Mouse (Mus musculus): ENCODE measurements around the gene Fam83e. TPM values are rescaled to one million over a fixed set of nuclear protein-coding genes. Genes with fewer than 3 reads are reported as not detected.

Gene Fam83e
- total RNA-seq, 1 experiment from 2014 or later = 0.79 TPM

DNA sequence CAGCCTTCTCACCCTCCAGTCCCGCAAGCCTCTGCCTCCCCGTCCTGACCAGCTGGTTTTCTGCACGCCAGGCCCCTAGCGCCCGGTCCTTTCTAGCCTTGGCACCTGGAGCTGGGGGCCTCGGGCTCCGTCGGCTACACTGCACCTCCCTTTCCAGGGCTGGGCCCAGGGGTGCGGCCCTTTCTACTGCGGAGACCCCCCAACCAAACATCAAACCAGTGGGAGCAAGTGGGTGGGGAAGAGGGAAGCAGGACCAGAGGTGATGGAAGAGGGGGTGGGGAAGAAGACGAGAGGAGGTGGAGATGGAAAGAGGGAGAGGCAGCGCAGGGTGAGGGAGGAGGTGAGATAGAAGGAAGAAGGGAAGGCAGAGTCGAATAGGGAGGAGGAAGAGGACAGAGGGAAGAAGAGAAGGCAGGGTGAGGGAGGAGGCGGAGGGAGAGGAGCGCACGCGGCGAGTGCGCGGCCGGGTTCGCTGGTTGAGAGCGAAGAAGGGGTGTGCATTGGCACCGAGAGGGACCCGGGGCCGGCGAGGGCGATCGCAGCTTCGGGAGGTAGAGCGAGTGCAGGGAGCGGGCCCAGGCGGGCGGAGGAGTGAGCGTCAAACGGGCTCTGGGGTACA, 21.4 kb upstream of the Fam83e start, which contains the start of gene Car11:
Car11 (plus strand) TSS at position 321 of the 619 bp plus-strand sequence.
- no peak for ATAC-seq (replicated peaks in 1 of 2; ENCODE audit: insufficient read depth in 1 of 2, low FRiP score in 2 of 2, low TSS enrichment in 1 of 2, low read depth in 1 of 2, poor library complexity in 2 of 2, severe bottlenecking in 2 of 2)

DNA sequence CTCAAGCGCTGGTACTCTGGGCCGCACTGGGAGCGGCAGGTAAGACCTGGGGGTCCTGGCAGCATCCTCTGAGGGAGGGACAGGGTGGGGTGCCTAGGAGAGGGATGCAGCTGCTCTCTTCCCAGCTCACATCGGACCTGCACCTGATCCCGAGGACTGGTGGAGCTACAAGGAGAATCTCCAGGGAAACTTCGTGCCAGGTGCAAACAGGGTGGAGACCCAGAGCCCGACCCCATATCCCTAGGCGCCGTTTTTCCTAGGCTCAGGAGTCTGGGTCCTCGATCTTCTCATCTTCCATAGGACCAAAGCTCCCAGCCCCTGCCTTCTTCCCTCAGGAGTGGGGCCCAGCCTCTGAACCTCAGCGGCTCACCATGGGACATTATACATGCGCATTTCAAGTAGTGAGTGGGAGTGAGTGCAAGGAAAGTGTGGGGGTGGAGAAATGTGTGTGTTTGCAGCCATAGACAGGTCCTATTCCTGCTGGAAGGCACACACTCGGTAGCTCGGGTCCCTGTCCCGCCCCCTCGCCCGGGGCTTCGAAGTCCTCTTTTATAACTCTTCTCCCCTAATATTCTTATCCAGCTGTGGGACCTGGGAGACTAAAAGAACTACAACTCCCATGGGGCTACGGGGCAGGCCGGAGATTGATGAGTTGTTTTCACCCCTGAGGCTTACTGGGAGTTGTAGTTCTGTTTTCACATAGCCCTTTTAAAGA, 20.6 kb upstream of the Fam83e start:
- 0 out of 4 replicates have a peak, but pooled peaks of 1 of the 2 experiments have one; percentile 13 for ATAC-seq (replicated peaks in 1 of 2; ENCODE audit: insufficient read depth in 1 of 2, low FRiP score in 2 of 2, low TSS enrichment in 1 of 2, low read depth in 1 of 2, poor library complexity in 2 of 2, severe bottlenecking in 2 of 2)

DNA sequence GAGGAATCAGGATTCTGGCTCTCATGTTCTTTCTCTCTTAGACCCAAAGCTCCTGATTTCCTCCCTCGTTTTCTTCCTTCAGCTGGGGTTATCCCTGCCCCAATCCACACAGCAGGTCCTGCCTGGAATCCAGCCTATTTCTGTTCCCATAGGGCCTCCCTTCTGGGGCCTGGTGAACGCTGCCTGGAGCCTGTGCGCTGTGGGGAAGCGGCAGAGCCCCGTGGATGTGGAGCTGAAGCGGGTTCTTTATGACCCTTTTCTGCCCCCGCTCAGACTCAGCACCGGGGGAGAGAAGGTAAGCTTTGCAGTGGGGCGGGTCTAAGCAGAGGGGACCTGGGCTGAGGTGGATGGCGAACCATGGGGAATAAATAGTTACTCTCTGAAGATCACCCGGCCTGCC, 19.9 kb upstream of the Fam83e start:
- no peak for ATAC-seq (replicated peaks in 1 of 2; ENCODE audit: insufficient read depth in 1 of 2, low FRiP score in 2 of 2, low TSS enrichment in 1 of 2, low read depth in 1 of 2, poor library complexity in 2 of 2, severe bottlenecking in 2 of 2)

DNA sequence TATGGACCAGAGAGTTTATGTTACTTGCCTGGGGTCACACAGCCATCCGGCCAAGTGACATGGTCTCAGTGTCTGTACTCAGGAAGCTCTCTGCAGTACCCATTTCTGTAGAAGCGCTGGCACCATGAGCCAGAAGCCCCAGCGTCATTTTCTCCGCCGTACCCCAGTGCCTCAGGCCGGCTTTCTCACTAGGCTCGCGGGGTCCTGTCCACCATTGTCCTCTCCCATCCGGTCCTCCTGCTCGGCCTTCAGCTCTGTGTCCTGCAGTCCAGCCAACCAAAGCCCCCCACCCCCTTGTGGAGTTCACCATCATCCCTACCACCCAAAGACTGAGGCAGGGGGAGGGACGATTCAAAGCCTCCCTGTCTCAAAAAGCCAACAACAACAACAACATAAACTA, 19.4 kb upstream of the Fam83e start:
- ATAC-seq (replicated peaks in 1 of 2; ENCODE audit: insufficient read depth in 1 of 2, low FRiP score in 2 of 2, low TSS enrichment in 1 of 2, low read depth in 1 of 2, poor library complexity in 2 of 2, severe bottlenecking in 2 of 2) = no peak

DNA sequence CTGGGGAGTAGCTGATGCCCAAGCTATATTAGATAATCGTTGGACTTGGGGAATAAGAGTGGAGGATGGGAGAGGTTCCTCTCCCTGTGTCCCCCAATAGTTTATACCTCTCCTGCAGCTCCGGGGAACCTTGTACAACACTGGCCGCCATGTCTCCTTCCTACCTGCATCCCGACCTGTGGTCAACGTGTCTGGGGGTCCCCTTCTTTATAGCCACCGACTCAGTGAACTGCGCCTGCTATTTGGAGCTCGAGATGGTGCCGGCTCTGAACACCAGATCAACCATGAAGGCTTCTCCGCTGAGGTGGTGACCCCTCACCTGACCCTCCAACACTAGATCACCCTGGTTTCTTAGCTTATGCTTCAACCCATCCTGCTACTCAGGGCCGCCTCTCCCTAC, 18.7 kb upstream of the Fam83e start:
- ATAC-seq (replicated peaks in 1 of 2; ENCODE audit: insufficient read depth in 1 of 2, low FRiP score in 2 of 2, low TSS enrichment in 1 of 2, low read depth in 1 of 2, poor library complexity in 2 of 2, severe bottlenecking in 2 of 2) = no peak

DNA sequence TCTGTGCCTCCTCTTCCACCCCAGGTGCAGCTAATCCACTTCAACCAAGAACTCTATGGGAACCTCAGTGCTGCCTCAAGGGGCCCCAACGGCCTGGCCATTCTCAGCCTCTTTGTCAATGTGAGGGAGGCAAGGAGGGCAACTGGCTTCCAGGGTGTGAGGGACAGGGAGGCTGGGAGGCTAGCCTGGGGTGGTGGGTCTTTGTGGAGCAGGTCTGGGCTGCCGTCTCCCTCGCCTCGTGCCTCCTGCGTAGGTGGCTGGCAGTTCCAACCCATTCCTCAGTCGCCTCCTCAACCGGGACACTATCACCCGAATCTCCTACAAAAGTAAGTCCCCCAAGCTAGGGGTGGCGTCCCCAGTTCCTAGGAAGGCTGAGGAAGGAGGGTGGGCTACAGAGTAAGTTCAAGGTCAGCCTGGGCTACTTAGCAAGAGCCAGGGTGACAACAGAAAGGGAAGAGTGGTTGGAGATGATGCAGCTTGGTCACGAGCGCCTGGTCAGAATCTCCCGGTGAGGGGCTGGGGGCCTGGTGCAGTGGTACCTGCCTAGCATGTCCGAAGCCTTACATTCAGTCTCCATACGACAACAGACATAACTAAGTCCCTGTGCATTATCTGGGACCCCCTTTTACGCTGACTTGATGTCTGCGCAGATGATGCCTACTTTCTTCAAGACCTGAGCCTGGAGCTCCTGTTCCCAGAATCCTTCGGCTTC, 18.0 kb upstream of the Fam83e start:
- no peak for ATAC-seq (replicated peaks in 1 of 2; ENCODE audit: insufficient read depth in 1 of 2, low FRiP score in 2 of 2, low TSS enrichment in 1 of 2, low read depth in 1 of 2, poor library complexity in 2 of 2, severe bottlenecking in 2 of 2)

DNA sequence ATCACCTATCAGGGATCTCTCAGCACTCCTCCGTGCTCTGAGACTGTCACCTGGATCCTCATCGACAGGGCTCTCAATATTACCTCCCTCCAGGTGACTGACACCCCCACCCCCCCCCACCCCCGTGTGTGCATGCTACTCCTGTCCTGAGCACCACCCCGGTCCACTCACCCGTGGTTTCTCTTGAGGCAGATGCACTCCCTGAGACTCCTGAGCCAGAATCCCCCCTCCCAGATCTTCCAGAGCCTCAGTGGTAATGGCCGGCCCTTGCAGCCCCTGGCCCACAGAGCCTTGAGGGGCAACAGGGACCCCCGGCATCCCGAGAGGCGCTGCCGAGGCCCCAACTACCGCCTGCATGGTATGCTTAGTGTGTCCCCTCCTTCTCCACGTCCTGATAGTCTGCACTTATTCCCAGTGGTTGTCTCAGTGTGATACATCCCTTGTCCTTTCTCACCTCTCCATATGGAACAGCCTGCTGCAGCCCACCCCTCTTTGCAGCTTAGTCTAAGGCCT, 17.4 kb upstream of the Fam83e start:
- ATAC-seq (replicated peaks in 1 of 2; ENCODE audit: insufficient read depth in 1 of 2, low FRiP score in 2 of 2, low TSS enrichment in 1 of 2, low read depth in 1 of 2, poor library complexity in 2 of 2, severe bottlenecking in 2 of 2) = no peak

DNA sequence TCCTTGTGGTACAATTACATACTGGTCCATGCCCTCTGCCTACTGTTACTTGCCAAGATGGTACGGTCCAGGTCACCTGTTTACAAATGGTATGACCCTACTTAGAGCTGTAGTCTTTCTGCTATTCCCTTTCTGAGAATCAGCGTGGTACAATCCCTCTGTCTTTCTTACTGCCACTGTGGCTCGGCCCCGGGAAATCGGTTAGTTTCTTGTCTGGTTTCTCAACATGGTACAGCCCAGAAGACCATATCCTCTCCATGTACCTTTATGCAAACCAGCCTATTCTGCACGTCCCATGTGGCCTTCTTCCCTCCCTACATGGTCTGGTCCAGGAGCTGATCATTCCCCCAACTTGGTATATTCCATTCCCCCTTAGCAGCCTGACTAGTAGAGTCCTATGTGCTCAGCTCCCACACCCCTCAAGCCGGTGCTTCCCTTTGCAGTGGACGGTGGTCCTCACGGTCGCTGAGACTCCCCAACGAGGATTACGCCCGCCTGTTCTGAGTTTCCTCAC, 16.9 kb upstream of the Fam83e start:
- peak; percentile 16 to 30 for ATAC-seq (replicated peaks in 1 of 2; ENCODE audit: insufficient read depth in 1 of 2, low FRiP score in 2 of 2, low TSS enrichment in 1 of 2, low read depth in 1 of 2, poor library complexity in 2 of 2, severe bottlenecking in 2 of 2)

DNA sequence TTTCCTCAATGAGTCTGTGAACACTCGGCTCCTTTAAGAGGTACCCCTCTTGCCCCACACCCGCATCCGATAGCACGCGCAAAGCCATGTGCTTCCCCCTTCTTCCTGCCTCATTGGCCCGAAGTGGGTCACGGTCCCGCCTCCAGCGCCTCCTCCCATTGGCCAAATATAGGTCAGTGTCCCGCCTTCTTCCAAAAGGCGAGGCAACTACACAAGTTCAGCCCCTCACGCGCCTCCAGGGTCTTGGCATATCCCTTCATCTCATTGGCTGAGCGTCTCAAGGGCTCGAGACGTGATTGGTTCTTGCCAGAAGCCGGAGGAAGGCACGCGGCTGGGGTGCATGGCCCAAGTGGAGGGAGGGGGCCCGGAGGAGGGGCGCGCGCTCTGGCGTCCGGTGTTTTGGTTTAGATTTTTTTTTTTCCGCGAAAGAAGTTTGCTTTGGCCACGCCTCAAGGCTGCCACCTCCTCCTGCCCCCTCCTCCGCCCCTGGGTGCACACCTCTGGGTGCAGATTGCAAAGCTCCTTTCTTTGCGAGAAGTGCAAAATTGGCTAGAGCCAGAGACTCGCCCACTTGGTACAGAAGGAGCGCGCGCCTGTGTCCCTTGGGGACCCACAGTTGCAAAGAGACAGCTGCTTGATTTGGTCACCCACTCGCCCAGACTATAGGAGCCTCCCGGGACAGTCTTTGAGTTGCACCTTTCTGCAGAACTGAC, 16.1 kb upstream of the Fam83e start, which contains the start of gene Dbp:
Dbp (plus strand) TSS at position 359 of the 713 bp plus-strand sequence.
- peak; percentile 79 to 81 for ATAC-seq (replicated peaks in 1 of 2; ENCODE audit: insufficient read depth in 1 of 2, low FRiP score in 2 of 2, low TSS enrichment in 1 of 2, low read depth in 1 of 2, poor library complexity in 2 of 2, severe bottlenecking in 2 of 2)

DNA sequence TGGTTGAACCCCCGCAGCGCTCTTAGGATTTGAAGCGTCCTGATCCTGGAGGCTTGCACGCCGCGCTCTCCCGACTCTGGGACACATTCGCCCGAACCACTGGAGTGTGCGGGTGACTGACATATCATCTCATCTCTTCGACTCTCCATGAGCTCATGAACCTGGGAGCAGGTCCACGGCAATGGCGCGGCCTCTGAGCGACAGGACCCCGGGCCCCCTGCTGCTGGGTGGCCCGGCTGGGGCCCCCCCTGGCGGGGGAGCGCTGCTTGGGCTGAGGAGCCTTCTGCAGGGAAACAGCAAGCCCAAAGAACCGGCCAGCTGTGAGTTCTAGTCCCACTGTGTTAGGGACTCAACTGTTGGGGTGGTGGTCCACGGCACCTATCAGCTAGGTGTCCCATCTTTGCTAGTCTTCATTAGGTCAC, 15.6 kb upstream of the Fam83e start:
- ATAC-seq (replicated peaks in 1 of 2; ENCODE audit: insufficient read depth in 1 of 2, low FRiP score in 2 of 2, low TSS enrichment in 1 of 2, low read depth in 1 of 2, poor library complexity in 2 of 2, severe bottlenecking in 2 of 2) = no peak

DNA sequence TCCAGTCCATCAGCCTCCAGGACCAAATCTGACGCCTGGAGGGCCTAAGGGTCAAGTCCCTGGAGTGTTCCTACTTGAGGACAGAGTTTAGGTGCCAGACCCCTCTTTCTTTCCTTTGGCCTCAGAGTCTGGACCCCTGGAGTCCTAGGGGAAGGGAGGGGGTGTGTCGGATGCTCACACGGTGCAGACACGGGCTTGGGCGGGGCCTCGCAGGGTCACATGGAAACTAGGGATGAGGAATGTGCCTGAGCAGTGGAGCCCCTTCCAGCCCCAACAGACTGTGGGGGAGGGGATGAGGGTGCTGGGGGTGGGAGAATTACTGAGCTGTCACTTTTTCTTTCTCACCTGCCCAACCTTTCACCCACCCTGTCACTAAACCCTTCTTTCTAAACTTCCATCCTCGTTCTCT, 15.1 kb upstream of the Fam83e start:
- ATAC-seq (replicated peaks in 1 of 2; ENCODE audit: insufficient read depth in 1 of 2, low FRiP score in 2 of 2, low TSS enrichment in 1 of 2, low read depth in 1 of 2, poor library complexity in 2 of 2, severe bottlenecking in 2 of 2) = no peak

DNA sequence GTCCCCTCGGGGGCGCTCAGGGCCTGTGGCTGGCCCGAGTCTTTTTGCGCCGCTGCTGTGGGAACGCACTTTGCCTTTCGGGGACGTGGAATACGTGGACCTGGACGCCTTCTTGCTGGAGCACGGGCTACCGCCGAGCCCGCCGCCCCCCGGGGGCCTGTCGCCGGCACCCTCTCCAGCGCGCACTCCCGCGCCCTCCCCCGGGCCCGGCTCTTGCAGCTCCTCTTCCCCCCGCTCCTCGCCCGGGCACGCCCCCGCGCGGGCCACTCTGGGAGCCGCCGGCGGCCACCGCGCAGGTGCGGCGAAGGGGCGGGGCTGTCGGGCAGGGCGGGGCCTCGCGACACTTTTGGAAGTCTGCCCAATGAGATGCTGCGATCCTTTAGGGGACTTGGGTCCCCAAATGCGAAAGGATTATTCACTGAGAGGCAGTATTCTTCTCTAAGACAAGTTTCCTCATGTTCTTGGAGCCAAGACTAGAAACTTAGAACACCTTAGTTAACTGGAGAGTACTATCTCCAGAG, 14.2 kb upstream of the Fam83e start:
- ATAC-seq (replicated peaks in 1 of 2; ENCODE audit: insufficient read depth in 1 of 2, low FRiP score in 2 of 2, low TSS enrichment in 1 of 2, low read depth in 1 of 2, poor library complexity in 2 of 2, severe bottlenecking in 2 of 2) = peak in 1 of 2 experiments; percentile 0; a peak in 1 of 4 replicates

DNA sequence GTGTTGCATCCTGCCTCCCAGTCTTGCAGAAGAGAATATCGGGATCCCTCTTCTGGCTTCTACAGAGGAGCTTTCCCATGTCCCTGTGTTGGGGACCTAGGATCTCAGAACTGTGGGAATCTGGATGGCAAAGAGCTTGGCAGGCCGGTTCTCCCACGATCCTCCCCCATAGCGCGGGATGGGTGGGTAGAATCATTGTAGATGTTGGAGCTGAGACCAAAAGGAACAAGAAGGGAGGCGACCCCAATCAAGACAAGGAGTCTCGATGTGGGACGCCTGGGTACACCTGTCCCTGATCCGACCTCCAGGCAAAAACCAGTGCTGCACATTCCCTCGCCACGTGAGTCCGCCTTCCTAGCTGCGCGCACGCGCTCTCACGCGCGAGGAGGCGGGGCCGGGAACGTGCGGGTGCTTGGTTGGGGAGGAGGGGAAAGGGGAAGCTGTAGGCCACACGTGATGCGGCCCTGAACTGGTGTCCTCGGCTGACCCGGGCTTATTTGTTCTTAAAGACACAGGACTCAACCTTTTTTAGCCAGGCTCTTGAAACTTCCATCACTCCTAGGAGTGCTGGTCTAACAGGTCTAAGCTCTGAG, 13.5 kb upstream of the Fam83e start:
- peak; percentile 35 to 43 for ATAC-seq (replicated peaks in 1 of 2; ENCODE audit: insufficient read depth in 1 of 2, low FRiP score in 2 of 2, low TSS enrichment in 1 of 2, low read depth in 1 of 2, poor library complexity in 2 of 2, severe bottlenecking in 2 of 2)

DNA sequence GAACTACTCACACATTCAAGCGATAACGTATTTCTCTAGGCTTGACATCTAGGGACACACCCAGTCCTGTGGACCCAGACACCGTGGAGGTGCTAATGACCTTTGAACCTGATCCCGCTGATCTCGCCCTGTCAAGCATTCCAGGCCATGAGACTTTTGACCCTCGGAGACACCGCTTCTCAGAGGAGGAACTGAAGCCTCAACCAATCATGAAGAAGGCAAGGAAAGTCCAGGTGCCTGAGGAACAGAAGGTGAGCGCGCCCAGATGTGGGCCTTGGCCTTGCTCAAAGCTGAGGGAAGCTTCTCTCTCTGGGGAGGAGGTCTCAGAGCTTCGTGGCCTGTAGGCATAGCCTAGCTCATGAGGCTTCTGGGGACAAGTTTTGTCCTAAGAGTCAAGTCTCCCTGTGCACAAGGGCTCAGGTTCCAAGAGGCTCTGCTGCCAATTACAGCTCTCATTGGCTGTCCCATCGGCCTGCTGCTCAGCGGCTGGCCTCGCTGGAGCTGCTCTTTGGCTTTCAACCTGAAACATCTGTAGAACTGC, 12.7 kb upstream of the Fam83e start:
- no peak for ATAC-seq (replicated peaks in 1 of 2; ENCODE audit: insufficient read depth in 1 of 2, low FRiP score in 2 of 2, low TSS enrichment in 1 of 2, low read depth in 1 of 2, poor library complexity in 2 of 2, severe bottlenecking in 2 of 2)

DNA sequence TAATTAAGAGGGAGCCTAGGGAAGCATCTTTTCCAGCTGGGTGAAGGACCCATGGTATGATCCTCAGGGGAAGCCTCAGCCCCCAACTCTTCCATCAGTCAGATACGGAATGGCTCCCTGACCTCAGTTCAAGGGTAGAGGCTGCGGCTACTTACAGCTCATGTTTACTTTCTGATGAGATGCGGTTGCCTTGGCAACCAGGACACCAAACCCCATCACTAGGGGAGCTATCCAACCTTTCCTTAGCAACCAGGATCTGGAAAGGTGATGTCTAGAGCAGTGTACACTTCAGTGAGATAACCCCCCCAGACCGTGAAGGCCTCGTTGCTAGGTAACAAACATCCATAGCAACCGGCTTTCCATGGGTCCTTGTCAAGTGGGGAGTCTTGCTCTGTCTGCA, 12.0 kb upstream of the Fam83e start:
- no peak for ATAC-seq (replicated peaks in 1 of 2; ENCODE audit: insufficient read depth in 1 of 2, low FRiP score in 2 of 2, low TSS enrichment in 1 of 2, low read depth in 1 of 2, poor library complexity in 2 of 2, severe bottlenecking in 2 of 2)

DNA sequence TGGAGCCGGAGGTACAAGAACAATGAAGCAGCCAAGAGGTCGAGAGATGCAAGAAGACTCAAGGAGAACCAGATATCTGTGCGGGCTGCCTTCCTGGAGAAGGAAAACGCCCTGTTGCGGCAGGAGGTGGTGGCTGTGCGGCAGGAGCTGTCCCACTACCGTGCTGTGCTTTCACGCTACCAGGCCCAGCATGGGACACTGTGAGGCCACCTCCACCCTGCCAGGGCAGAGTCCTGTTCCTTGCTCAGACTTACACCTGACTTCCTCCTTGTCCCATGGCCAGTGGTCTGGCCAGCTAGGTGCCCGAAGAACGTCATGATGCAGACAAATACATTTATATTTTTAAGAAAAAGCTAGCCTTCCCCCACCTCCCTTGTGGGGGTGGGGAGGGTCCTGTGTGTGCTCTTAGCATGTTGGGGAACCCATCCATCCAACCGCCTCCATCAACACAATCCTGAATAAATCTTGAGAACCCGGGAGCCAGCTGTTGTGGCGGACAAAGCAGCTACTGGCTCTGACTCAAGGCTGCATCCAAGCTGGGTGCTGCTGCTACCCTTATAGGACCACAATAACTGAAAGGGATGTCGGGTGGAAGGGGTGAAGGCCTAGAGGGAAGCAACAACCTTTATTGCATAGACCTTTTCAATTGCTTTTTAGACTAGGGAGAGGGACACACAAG, 11.2 kb upstream of the Fam83e start:
- no peak for ATAC-seq (replicated peaks in 1 of 2; ENCODE audit: insufficient read depth in 1 of 2, low FRiP score in 2 of 2, low TSS enrichment in 1 of 2, low read depth in 1 of 2, poor library complexity in 2 of 2, severe bottlenecking in 2 of 2)

All from hematopoietic stem cell, adult 5-6 weeks (primary cell).